Mouse (Mus musculus) frontal cortex, adult (tissue): ENCODE data around the gene Cited2.

ENCODE experiments used
- ATAC-seq: cut with Nextera tagmentation; 2 replicates; pipeline ENCODE4 v1.9.2; 2017; ENCODE audit warnings: mild to moderate bottlenecking, moderate library complexity, mixed read lengths; ENCODE audit not compliant: low TSS enrichment

Gene Cited2

GRCm38 (mm10) chr10:17723871-17724741 lies 1.1 kb downstream of the Cited2 start:
- peak; percentile 19 for ATAC-seq

- no peak for ATAC-seq
Observed at GRCm38 (mm10) chr10:17725037-17725584, 2.1 kb downstream of the Cited2 start.

GRCm38 (mm10) chr10:17725644-17726372 lies 2.8 kb downstream of the Cited2 start:
- ATAC-seq = no peak

GRCm38 (mm10) chr10:17726373-17726720 lies 3.3 kb downstream of the Cited2 start:
- no peak for ATAC-seq

- ATAC-seq = no peak
Observed at GRCm38 (mm10) chr10:17727161-17727925, 4.3 kb downstream of the Cited2 start.

GRCm38 (mm10) chr10:17727926-17728279 lies 4.9 kb downstream of the Cited2 start:
- no peak for ATAC-seq

- no peak for ATAC-seq
Observed at GRCm38 (mm10) chr10:17728711-17729110, 5.7 kb downstream of the Cited2 start.

- no peak for ATAC-seq
Observed at GRCm38 (mm10) chr10:17729476-17729875, 6.5 kb downstream of the Cited2 start.

- ATAC-seq = peak; percentile 87
Observed at GRCm38 (mm10) chr10:17733057-17733456, 10.0 kb downstream of the Cited2 start.

GRCm38 (mm10) chr10:17742581-17742980 lies 19.6 kb downstream of the Cited2 start:
- no peak for ATAC-seq

- no peak for ATAC-seq
Observed at GRCm38 (mm10) chr10:17752478-17752877, 29.5 kb downstream of the Cited2 start.

GRCm38 (mm10) chr10:17759772-17760171 lies 36.8 kb downstream of the Cited2 start:
- no peak for ATAC-seq

- ATAC-seq = no peak
Observed at GRCm38 (mm10) chr10:17760750-17761613, 38.0 kb downstream of the Cited2 start.

- ATAC-seq = no peak
Observed at GRCm38 (mm10) chr10:17761652-17762051, 38.6 kb downstream of the Cited2 start.

- ATAC-seq = no peak
Observed at GRCm38 (mm10) chr10:17762946-17763345, 39.9 kb downstream of the Cited2 start.

GRCm38 (mm10) chr10:17769856-17770255 lies 46.8 kb downstream of the Cited2 start:
- ATAC-seq = no peak

- ATAC-seq = no peak
Observed at GRCm38 (mm10) chr10:17772364-17772763, 49.3 kb downstream of the Cited2 start.

- no peak for ATAC-seq
Observed at GRCm38 (mm10) chr10:17774366-17774765, 51.3 kb downstream of the Cited2 start.

- no peak for ATAC-seq
Observed at GRCm38 (mm10) chr10:17775079-17775478, 52.1 kb downstream of the Cited2 start.
